Mouse (Mus musculus) lung, embryonic 14.5 days (tissue): ENCODE measurements around the gene Dcaf10. TPM values are rescaled to one million over a fixed set of nuclear protein-coding genes. Genes with fewer than 3 reads are reported as not detected.
"Not testable (repeated sequence)": the region's sequence is repeated elsewhere in the genome, so short reads cannot be mapped to it uniquely, and the experiment has no call there.

Source experiments
- ATAC-seq: fragments of 200-750 bp; cut with Nextera tagmentation; 2 replicates; pipeline ENCODE4 v1.8.0; 2017; ENCODE audit warnings: mild to moderate bottlenecking, moderate TSS enrichment, moderate library complexity; ENCODE audit not compliant: insufficient read depth
- DNase-seq: peaks from one replicate; pipeline ENCODE4 v3.0.0-alpha.2; 2015
- H3K27ac ChIP-seq: fragments of 300-500 bp; sonication (generic); 2 replicates; pipeline ENCODE4 v1.5.1; 2014; ENCODE audit warnings: low read depth, mild to moderate bottlenecking, moderate library complexity
- H3K27me3 ChIP-seq: fragments of 300-500 bp; sonication (generic); 2 replicates; pipeline ENCODE4 v1.6.1; 2014; ENCODE audit warnings: low read length, control low read depth; ENCODE audit not compliant: insufficient read depth
- H3K36me3 ChIP-seq: fragments of 300-500 bp; sonication (generic); 2 replicates; pipeline ENCODE4 v1.6.1; 2014; ENCODE audit warnings: control low read depth; ENCODE audit not compliant: insufficient read depth
- H3K4me1 ChIP-seq: fragments of 300-500 bp; sonication (generic); 2 replicates; pipeline ENCODE4 v1.6.1; 2014; ENCODE audit warnings: antibody characterized with exemption, control low read depth; ENCODE audit not compliant: insufficient read depth
- H3K4me2 ChIP-seq: fragments of 300-500 bp; sonication (generic); 2 replicates; pipeline ENCODE4 v1.6.1; 2014; ENCODE audit warnings: mild to moderate bottlenecking
- H3K4me3 ChIP-seq: fragments of 300-500 bp; sonication (generic); 2 replicates; pipeline ENCODE4 v1.5.1; 2014; ENCODE audit warnings: low read depth, low read length
- H3K9ac ChIP-seq: fragments of 300-500 bp; sonication (generic); 2 replicates; pipeline ENCODE4 v1.6.1; 2014
- H3K9me3 ChIP-seq: fragments of 300-500 bp; sonication (generic); 2 replicates; pipeline ENCODE4 v1.6.1; 2016; ENCODE audit warnings: low read depth, low read length, control low read depth
- CTCF ChIP-seq: IDR thresholded peaks from 2 replicates; pipeline ENCODE4 v1.5.1; 2016; ENCODE audit warnings: antibody characterized with exemption, low read depth
- WGBS: fragments of 180-500 bp; shearing (Covaris S2); extraction: QIAGEN DNeasy Blood & Tissue Kit; methylation state at CpG from one replicate; pipeline ENCODE4 v1.1.7; 2014; 5-methylcytosine and 5-hydroxymethylcytosine counted together
- polyA plus RNA-seq: library from polyadenylated mRNA; unstranded; fragments of >200 nt; fragmentation: Nextera tagmentation; extraction: Ambion mirVana; gene quantifications from 2 replicates; pipeline ENCODE4 v1.2.1, GENCODE M21; 2014

The Dcaf10 gene
- polyA plus RNA-seq, 1 experiment from 2014 or later = 18.8 TPM

DNA sequence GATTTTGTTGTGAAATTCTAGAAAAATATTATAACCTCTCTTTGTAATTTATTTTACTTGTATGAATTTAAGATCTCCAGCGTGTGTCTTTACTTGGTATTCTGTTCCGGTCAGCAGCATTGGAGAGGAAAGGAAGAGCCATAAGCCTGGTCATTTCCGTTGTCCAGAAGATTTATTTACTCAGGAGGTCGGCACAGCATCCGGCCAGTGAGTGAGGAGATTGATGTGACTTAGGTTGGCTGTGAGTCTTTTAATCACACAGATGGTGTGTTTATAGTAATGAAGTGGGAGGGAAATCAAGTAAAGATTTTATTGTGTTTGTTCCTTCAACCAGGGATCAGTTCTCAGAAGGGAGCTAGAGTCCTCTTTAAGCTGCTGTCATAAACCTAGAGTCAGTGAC lies 33.0 kb downstream of the Dcaf10 start:
- DNase-seq = peak; percentile 46
- Histone ChIP-seq H3K27ac (no peak overlapping the region), H3K4me2 (no peak overlapping the region), H3K27me3 (no peaks in the 10 kb centered on the region), H3K9me3 (no peaks in the 10 kb centered on the region), H3K36me3 (peaks cover 54% of the 10 kb centered on the region), H3K4me3 (no peak overlapping the region), H3K4me1 (no peaks in the 10 kb centered on the region), H3K9ac (no peak overlapping the region)
- no peak for TF ChIP-seq CTCF
- no peak for ATAC-seq
- 46% methylated on average over 5 of the region's 5 CpGs for WGBS

GRCm38 (mm10) chr4:45376573-45376972 lies 34.7 kb downstream of the Dcaf10 start:
- Histone ChIP-seq H3K4me1 (no peaks in the 10 kb centered on the region), H3K9ac (no peak overlapping the region), H3K4me3 (no peak overlapping the region), H3K36me3 (peaks cover 46% of the 10 kb centered on the region), H3K4me2 (no peak overlapping the region), H3K9me3 (no peaks in the 10 kb centered on the region), H3K27me3 (no peaks in the 10 kb centered on the region), H3K27ac (no peak overlapping the region)
- DNase-seq = no peak
- no peak for ATAC-seq
- 82% methylated on average over 4 of the region's 4 CpGs for WGBS
- no peak for TF ChIP-seq CTCF

DNA sequence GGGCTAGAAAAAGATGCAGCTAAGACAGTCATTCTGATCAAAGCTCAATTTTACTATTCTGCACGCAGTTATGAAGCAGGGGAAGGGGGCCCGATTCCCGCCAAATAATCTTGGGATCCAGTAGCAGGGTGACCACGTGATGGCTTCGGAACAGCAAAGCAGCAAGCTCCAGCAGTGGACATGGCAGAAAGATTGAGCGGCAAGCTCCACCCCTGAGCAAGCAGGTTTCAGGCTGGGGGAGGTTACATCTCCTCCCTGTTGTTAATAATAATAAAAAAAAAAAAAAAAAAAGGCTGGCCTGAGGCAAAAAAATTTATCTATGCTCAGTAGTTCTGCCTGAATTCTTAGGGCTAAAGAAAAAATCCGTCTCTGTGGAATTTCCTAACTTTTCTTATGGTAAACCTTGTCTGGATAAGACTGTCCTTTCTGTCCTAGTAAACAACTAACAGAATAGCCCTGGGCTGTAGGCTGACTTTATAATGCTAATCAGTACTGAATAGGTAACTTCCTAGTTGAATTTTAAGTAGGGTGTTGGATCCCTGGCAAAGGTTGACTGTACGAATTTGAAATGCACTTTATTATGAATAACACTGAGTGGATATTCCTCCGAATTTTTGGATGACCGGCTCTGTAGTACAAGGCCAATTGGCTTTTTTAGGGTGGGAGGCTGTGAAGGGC lies 39.1 kb downstream of the Dcaf10 start:
- H3K27ac ChIP-seq, H3K4me1 ChIP-seq, DNase-seq, H3K27me3 ChIP-seq, ATAC-seq, H3K4me2 ChIP-seq, H3K9ac ChIP-seq, H3K4me3 ChIP-seq, H3K9me3 ChIP-seq: not testable (repeated sequence)
- peaks cover 13% of the 10 kb centered on the region; the same call in 1 of the 2 replicates for H3K36me3 ChIP-seq
- 84% methylated on average over 10 of the region's 10 CpGs for WGBS

- not testable (repeated sequence) for H3K4me2 ChIP-seq, H3K27ac ChIP-seq, H3K4me1 ChIP-seq, H3K9me3 ChIP-seq, H3K27me3 ChIP-seq, H3K9ac ChIP-seq, H3K4me3 ChIP-seq, H3K36me3 ChIP-seq, ATAC-seq
- 44% methylated on average over 2 of the region's 2 CpGs for WGBS
- DNase-seq = peak; percentile 36
Observed at GRCm38 (mm10) chr4:45382133-45382532, 40.2 kb downstream of the Dcaf10 start.

GRCm38 (mm10) chr4:45387296-45387695 lies 45.4 kb downstream of the Dcaf10 start:
- not testable (repeated sequence) for H3K4me2 ChIP-seq, H3K9ac ChIP-seq, DNase-seq, H3K4me1 ChIP-seq, H3K27me3 ChIP-seq, ATAC-seq, H3K4me3 ChIP-seq, H3K9me3 ChIP-seq, H3K36me3 ChIP-seq, H3K27ac ChIP-seq
- WGBS = 92% methylated on average over 5 of the region's 5 CpGs

- no peaks in the 10 kb centered on the region for H3K4me1 ChIP-seq
- peak; percentile 45 for TF ChIP-seq CTCF
- no peaks in the 10 kb centered on the region for H3K9me3 ChIP-seq
- no peak overlapping the region for H3K27ac ChIP-seq
- H3K4me3 ChIP-seq = no peak overlapping the region
- no peak overlapping the region for H3K9ac ChIP-seq
- ATAC-seq (no peak), DNase-seq (no peak)
- no peaks in the 10 kb centered on the region for H3K27me3 ChIP-seq
- H3K4me2 ChIP-seq = no peak overlapping the region
- 75% methylated on average over 4 of the region's 4 CpGs for WGBS
- peaks cover 11% of the 10 kb centered on the region for H3K36me3 ChIP-seq
Observed at GRCm38 (mm10) chr4:45392099-45392498, 50.2 kb downstream of the Dcaf10 start.

- Histone ChIP-seq H3K9ac (no peak overlapping the region), H3K27me3 (no peaks in the 10 kb centered on the region), H3K9me3 (no peaks in the 10 kb centered on the region), H3K4me2 (no peak overlapping the region), H3K27ac (no peak overlapping the region), H3K4me1 (no peaks in the 10 kb centered on the region), H3K4me3 (no peak overlapping the region), H3K36me3 (peaks cover 16% of the 10 kb centered on the region)
- no peak for ATAC-seq
- no peak for DNase-seq
- TF ChIP-seq CTCF = no peak
- 45% methylated on average over 11 of the region's 11 CpGs for WGBS
Observed at GRCm38 (mm10) chr4:45392572-45392971, 50.7 kb downstream of the Dcaf10 start.

GRCm38 (mm10) chr4:45392994-45393393 lies 51.1 kb downstream of the Dcaf10 start:
- no peak overlapping the region for H3K4me3 ChIP-seq
- no peak overlapping the region for H3K27ac ChIP-seq
- no peak overlapping the region for H3K9ac ChIP-seq
- no peaks in the 10 kb centered on the region for H3K27me3 ChIP-seq
- H3K9me3 ChIP-seq = no peaks in the 10 kb centered on the region
- ATAC-seq (no peak), DNase-seq (no peak)
- 63% methylated on average over 8 of the region's 8 CpGs for WGBS
- H3K4me1 ChIP-seq = no peaks in the 10 kb centered on the region
- H3K36me3 ChIP-seq = peaks cover 19% of the 10 kb centered on the region
- H3K4me2 ChIP-seq = no peak overlapping the region
- no peak for TF ChIP-seq CTCF
